In genomic region chr11:108857678-108858338, GRCm38 (mm10) we compare ENCODE assay signal across 8 mouse cellular contexts.
A peak's percentile ranks its signal among the peaks of the same experiment; 100 is the strongest.
DNase-seq lines count a peak whose midpoint lies in the region; ATAC-seq and TF ChIP-seq lines count a peak whose summit lies in the region.

No protein-coding gene starts in this region.

- peak; percentile 84 for ATAC-seq in lung, embryonic 14.5 days (ENCODE audit: insufficient read depth)
- no peak for ATAC-seq in erythroblast, adult 5-6 weeks (replicated peaks; ENCODE audit: low FRiP score, poor library complexity, severe bottlenecking)

- peak; percentile 31 for DNase-seq in embryo, embryonic 10 days (ENCODE audit: low spot score)
- no peak for DNase-seq in embryo, embryonic 9.5 days (ENCODE audit: extremely low spot score)
- DNase-seq in embryo, embryonic 11 days: peak; percentile 20
- peak; percentile 69 to 72 for DNase-seq in layer of hippocampus, adult 8-10 months (ENCODE audit: low spot score in 2 of 2)
- DNase-seq in lung, embryonic 14.5 days: peak; percentile 77
- peak; percentile 12 for DNase-seq in yolk sac, embryonic 10.5 days (ENCODE audit: low spot score)
- DNase-seq in MN1 (ENCODE audit: low spot score): no peak

- peak overlapping the region; percentile 24; the same call in 1 of the 2 replicates for H3K27ac ChIP-seq in lung, embryonic 14.5 days (ENCODE audit: low read depth)

- H3K9me3 ChIP-seq in lung, embryonic 14.5 days (ENCODE audit: low read depth, low read length): no peaks in the 10 kb centered on the region

- no peak overlapping the region for H3K9ac ChIP-seq in lung, embryonic 14.5 days

- WGBS in lung, embryonic 14.5 days: 12% methylated on average over 7 of the region's 7 CpGs

- peaks cover 15% of the 10 kb centered on the region for H3K4me1 ChIP-seq in lung, embryonic 14.5 days (ENCODE audit: insufficient read depth)

- no peaks in the 10 kb centered on the region for H3K27me3 ChIP-seq in lung, embryonic 14.5 days (ENCODE audit: insufficient read depth, low read length)

- TF ChIP-seq CTCF in lung, embryonic 14.5 days (IDR thresholded peaks at IDR 0.05; ENCODE audit: low read depth): no peak

- peak overlapping the region; percentile 32; the same call in 1 of the 2 replicates for H3K4me2 ChIP-seq in lung, embryonic 14.5 days

- no peaks in the 10 kb centered on the region for H3K36me3 ChIP-seq in lung, embryonic 14.5 days (ENCODE audit: insufficient read depth)

- H3K4me3 ChIP-seq in lung, embryonic 14.5 days (ENCODE audit: low read depth, low read length): no peak overlapping the region

Comparison
In these comparisons a context has a peak if more than half of its experiments do, and no peak if none do; other contexts are left out.
1. DNase-seq: peak in embryo, embryonic 10 days (single experiment), embryo, embryonic 11 days (single experiment), layer of hippocampus, adult 8-10 months (2 of 2), lung, embryonic 14.5 days (single experiment) and yolk sac, embryonic 10.5 days (single experiment); none in embryo, embryonic 9.5 days (single experiment) and MN1 (single experiment).